Mouse (Mus musculus) liver, embryonic 13.5 days (tissue): ENCODE results near the gene F830045P16Rik. TPM values are rescaled to one million over a fixed set of nuclear protein-coding genes. Genes with fewer than 3 reads are reported as not detected.

ENCODE experiments used
- ATAC-seq: fragments of 200-750 bp; cut with Nextera tagmentation; 2 replicates; pipeline ENCODE4 v1.8.0; 2017; ENCODE audit warnings: low read depth, mild to moderate bottlenecking, moderate number of reproducible peaks, moderate library complexity
- DNase-seq: peaks from one replicate; pipeline ENCODE4 v3.0.0; 2022
- H3K27ac ChIP-seq: fragments of 300-500 bp; sonication (generic); 2 replicates; pipeline ENCODE4 v1.5.1; 2015; ENCODE audit warnings: moderate library complexity, mild to moderate bottlenecking, inconsistent platforms
- H3K27me3 ChIP-seq: fragments of 300-500 bp; sonication (generic); 2 replicates; pipeline ENCODE4 v1.6.1; 2015; ENCODE audit warnings: mild to moderate bottlenecking, inconsistent platforms
- H3K36me3 ChIP-seq: fragments of 300-500 bp; sonication (generic); 2 replicates; pipeline ENCODE4 v1.6.1; 2015; ENCODE audit warnings: mild to moderate bottlenecking, inconsistent platforms
- H3K4me1 ChIP-seq: fragments of 300-500 bp; sonication (generic); replicated peaks from 2 replicates; pipeline ENCODE4 v1.6.1; 2015; ENCODE audit warnings: inconsistent platforms
- H3K4me2 ChIP-seq: fragments of 300-500 bp; sonication (generic); 2 replicates; pipeline ENCODE4 v1.6.1; 2015; ENCODE audit warnings: inconsistent platforms, mild to moderate bottlenecking, moderate library complexity
- H3K4me3 ChIP-seq: fragments of 300-500 bp; sonication (generic); replicated peaks from 2 replicates; pipeline ENCODE4 v1.5.1; 2015; ENCODE audit warnings: mild to moderate bottlenecking, inconsistent platforms
- H3K9ac ChIP-seq: fragments of 300-500 bp; sonication (generic); 2 replicates; pipeline ENCODE4 v1.6.1; 2015; ENCODE audit warnings: mild to moderate bottlenecking, inconsistent platforms
- H3K9me3 ChIP-seq: fragments of 300-500 bp; sonication (generic); replicated peaks from 2 replicates; pipeline ENCODE4 v1.6.1; 2016; ENCODE audit warnings: inconsistent platforms
- WGBS: fragments of 180-500 bp; shearing (Covaris S2); methylation state at CpG from one replicate; pipeline ENCODE4 v1.1.7; 2015; ENCODE audit not compliant: insufficient replicate concordance; 5-methylcytosine and 5-hydroxymethylcytosine counted together
- polyA plus RNA-seq: library from polyadenylated mRNA; unstranded; fragments of >200 nt; fragmentation: Nextera tagmentation; extraction: Ambion mirVana; gene quantifications from 2 replicates; pipeline ENCODE4 v1.2.1, GENCODE M21; 2015

F830045P16Rik gene
- polyA plus RNA-seq, 1 experiment from 2014 or later = not detected

GRCm38 (mm10) chr2:129569120-129569519 is 32.7 kb upstream of the F830045P16Rik start:
- WGBS = 64% methylated on average over 7 of the region's 7 CpGs
- H3K9me3 ChIP-seq = no peaks in the 10 kb centered on the region
- ATAC-seq = no peak

GRCm38 (mm10) chr2:129563944-129564709 is 27.7 kb upstream of the F830045P16Rik start:
- no peaks in the 10 kb centered on the region for H3K27me3 ChIP-seq
- no peak for ATAC-seq
- H3K4me2 ChIP-seq = no peak overlapping the region
- H3K4me3 ChIP-seq = no peak overlapping the region
- H3K36me3 ChIP-seq = no peaks in the 10 kb centered on the region
- H3K27ac ChIP-seq = no peak overlapping the region
- no peaks in the 10 kb centered on the region for H3K4me1 ChIP-seq
- no peak for DNase-seq
- 59% methylated on average over 5 of the region's 5 CpGs for WGBS
- no peaks in the 10 kb centered on the region for H3K9me3 ChIP-seq
- no peak overlapping the region for H3K9ac ChIP-seq

More at GRCm38 (mm10) chr2:129569120-129569519, 32.7 kb upstream of the F830045P16Rik start:
- peaks cover 2% of the 10 kb centered on the region; the same call in 1 of the 2 replicates for H3K4me1 ChIP-seq
- H3K36me3 ChIP-seq = no peaks in the 10 kb centered on the region
- DNase-seq = no peak
- no peak overlapping the region for H3K9ac ChIP-seq
- H3K4me3 ChIP-seq = no peak overlapping the region
- H3K27me3 ChIP-seq = peaks cover 10% of the 10 kb centered on the region; the same call in 1 of the 2 replicates
- no peak overlapping the region for H3K27ac ChIP-seq
- H3K4me2 ChIP-seq = no peak overlapping the region

GRCm38 (mm10) chr2:129561796-129562195 is 25.4 kb upstream of the F830045P16Rik start:
- no peaks in the 10 kb centered on the region for H3K4me1 ChIP-seq
- ATAC-seq (no peak), DNase-seq (no peak)
- no peaks in the 10 kb centered on the region for H3K36me3 ChIP-seq
- no peak overlapping the region for H3K9ac ChIP-seq
- H3K27ac ChIP-seq = no peak overlapping the region
- 59% methylated on average over 3 of the region's 3 CpGs for WGBS
- H3K4me2 ChIP-seq = no peak overlapping the region
- H3K4me3 ChIP-seq = no peak overlapping the region
- no peaks in the 10 kb centered on the region for H3K27me3 ChIP-seq
- no peaks in the 10 kb centered on the region for H3K9me3 ChIP-seq

- ATAC-seq (no peak), DNase-seq (no peak)
- Histone ChIP-seq H3K27ac (no peak overlapping the region), H3K9ac (no peak overlapping the region), H3K9me3 (no peaks in the 10 kb centered on the region), H3K36me3 (no peaks in the 10 kb centered on the region), H3K4me1 (no peaks in the 10 kb centered on the region), H3K27me3 (no peaks in the 10 kb centered on the region), H3K4me2 (no peak overlapping the region), H3K4me3 (no peak overlapping the region)
- WGBS = 47% methylated on average over 3 of the region's 3 CpGs
Observed at GRCm38 (mm10) chr2:129558875-129559219, 22.4 kb upstream of the F830045P16Rik start.

GRCm38 (mm10) chr2:129558008-129558874 is 21.8 kb upstream of the F830045P16Rik start:
- ATAC-seq (no peak), DNase-seq (no peak)
- Histone ChIP-seq H3K9me3 (no peaks in the 10 kb centered on the region), H3K27me3 (no peaks in the 10 kb centered on the region), H3K9ac (no peak overlapping the region), H3K27ac (no peak overlapping the region), H3K4me1 (no peaks in the 10 kb centered on the region), H3K4me3 (no peak overlapping the region), H3K4me2 (no peak overlapping the region), H3K36me3 (no peaks in the 10 kb centered on the region)
- 48% methylated on average over 12 of the region's 12 CpGs for WGBS

GRCm38 (mm10) chr2:129556081-129556480 is 19.7 kb upstream of the F830045P16Rik start:
- WGBS = 52% methylated on average over 6 of the region's 6 CpGs
- Histone ChIP-seq H3K4me1 (no peaks in the 10 kb centered on the region), H3K27ac (no peak overlapping the region), H3K9me3 (no peaks in the 10 kb centered on the region), H3K4me2 (no peak overlapping the region), H3K4me3 (no peak overlapping the region), H3K36me3 (no peaks in the 10 kb centered on the region), H3K9ac (no peak overlapping the region), H3K27me3 (no peaks in the 10 kb centered on the region)
- DNase-seq (no peak), ATAC-seq (no peak)

GRCm38 (mm10) chr2:129550781-129551180 is 14.4 kb upstream of the F830045P16Rik start:
- Histone ChIP-seq H3K36me3 (no peaks in the 10 kb centered on the region), H3K9ac (no peak overlapping the region), H3K4me3 (no peak overlapping the region), H3K4me1 (no peaks in the 10 kb centered on the region), H3K27me3 (no peaks in the 10 kb centered on the region), H3K4me2 (no peak overlapping the region), H3K27ac (no peak overlapping the region), H3K9me3 (no peaks in the 10 kb centered on the region)
- ATAC-seq (no peak), DNase-seq (no peak)
- 28% methylated on average over 2 of the region's 2 CpGs for WGBS

GRCm38 (mm10) chr2:129549537-129550135 is 13.2 kb upstream of the F830045P16Rik start:
- no peak overlapping the region for H3K27ac ChIP-seq
- H3K4me3 ChIP-seq = no peak overlapping the region
- no peaks in the 10 kb centered on the region for H3K9me3 ChIP-seq
- H3K27me3 ChIP-seq = no peaks in the 10 kb centered on the region
- ATAC-seq (no peak), DNase-seq (no peak)
- H3K9ac ChIP-seq = no peak overlapping the region
- WGBS = 32% methylated on average over 9 of the region's 9 CpGs
- H3K4me2 ChIP-seq = no peak overlapping the region
- H3K36me3 ChIP-seq = no peaks in the 10 kb centered on the region
- no peaks in the 10 kb centered on the region for H3K4me1 ChIP-seq

- no peaks in the 10 kb centered on the region for H3K4me1 ChIP-seq
- ATAC-seq = no peak
- H3K27ac ChIP-seq = no peak overlapping the region
- no peaks in the 10 kb centered on the region for H3K9me3 ChIP-seq
- DNase-seq = no peak
- H3K36me3 ChIP-seq = no peaks in the 10 kb centered on the region
- H3K27me3 ChIP-seq = no peaks in the 10 kb centered on the region
- no peak overlapping the region for H3K9ac ChIP-seq
- WGBS = 18% methylated on average over 3 of the region's 3 CpGs
- H3K4me3 ChIP-seq = no peak overlapping the region
- H3K4me2 ChIP-seq = no peak overlapping the region
Observed at GRCm38 (mm10) chr2:129546772-129547171, 10.4 kb upstream of the F830045P16Rik start.

GRCm38 (mm10) chr2:129545596-129545995 is 9.2 kb upstream of the F830045P16Rik start:
- Histone ChIP-seq H3K4me1 (no peaks in the 10 kb centered on the region), H3K27ac (no peak overlapping the region), H3K36me3 (no peaks in the 10 kb centered on the region), H3K9ac (no peak overlapping the region), H3K4me2 (no peak overlapping the region), H3K27me3 (no peaks in the 10 kb centered on the region), H3K4me3 (no peak overlapping the region), H3K9me3 (no peaks in the 10 kb centered on the region)
- DNase-seq (no peak), ATAC-seq (no peak)
- 51% methylated on average over 7 of the region's 7 CpGs for WGBS

- no peak overlapping the region for H3K4me2 ChIP-seq
- H3K4me1 ChIP-seq = no peaks in the 10 kb centered on the region
- no peak overlapping the region for H3K4me3 ChIP-seq
- no peak for ATAC-seq
- H3K27me3 ChIP-seq = no peaks in the 10 kb centered on the region
- 56% methylated on average over 3 of the region's 3 CpGs for WGBS
- H3K36me3 ChIP-seq = no peaks in the 10 kb centered on the region
- no peak overlapping the region for H3K9ac ChIP-seq
- no peaks in the 10 kb centered on the region for H3K9me3 ChIP-seq
- DNase-seq = no peak
- no peak overlapping the region for H3K27ac ChIP-seq
Observed at GRCm38 (mm10) chr2:129544919-129545318, 8.5 kb upstream of the F830045P16Rik start.
